Mouse (Mus musculus): ENCODE data around the gene Mcub. TPM values are rescaled to one million over a fixed set of nuclear protein-coding genes. Genes with fewer than 3 reads are reported as not detected.

Gene Mcub
- total and polyA plus RNA-seq, 3 experiments: 2.9 to 3.8 (median 3.7) TPM

DNA sequence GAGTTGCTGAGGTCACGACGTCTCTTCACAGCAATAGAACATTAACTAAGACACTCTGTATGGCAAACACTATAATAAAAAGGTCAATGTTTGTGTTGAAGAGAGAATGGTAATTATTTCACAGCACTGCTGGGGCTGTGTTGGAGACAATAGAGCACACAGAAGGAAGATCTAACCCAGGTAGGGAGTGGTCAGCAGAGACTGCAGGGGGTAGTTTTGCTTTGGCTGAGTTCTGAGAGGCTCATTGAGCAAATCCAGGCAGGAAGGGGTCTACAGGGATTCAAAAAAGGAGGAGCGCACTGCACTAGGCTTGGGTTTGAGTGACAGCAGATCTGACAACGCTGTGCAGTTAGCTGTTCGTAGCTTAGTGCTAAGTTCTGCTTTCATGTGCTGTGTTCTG lies 6.3 kb upstream of the Mcub start:
- no peaks in the 10 kb centered on the region for H3K79me2 ChIP-seq (replicated peaks; ENCODE audit: control insufficient read depth, extremely low read depth, insufficient read depth, poor library complexity, severe bottlenecking)
- H3K4me2 ChIP-seq (ENCODE audit: insufficient read depth, low read depth, poor library complexity, severe bottlenecking): no peak overlapping the region
- no peaks in the 10 kb centered on the region for H3K9me3 ChIP-seq (replicated peaks; ENCODE audit: low read length)
- H3K4me1 ChIP-seq (ENCODE audit: control insufficient read depth in 1 of 2, insufficient read depth in 2 of 2): peaks cover 0 to 3% of the 10 kb centered on the region in 2 experiments; a peak in 1 of 4 replicates
- H3K27me3 ChIP-seq (replicated peaks): peaks cover 1% of the 10 kb centered on the region
- H3K9ac ChIP-seq (ENCODE audit: insufficient read depth, low read depth): no peak overlapping the region
- in situ Hi-C loops (cut with MboI; ENCODE audit: low pct_ligation_motif_present, low pct_unique_long_range_greater_than_20kb, low sequenced_read_pairs): no loop called here
- no peak overlapping the region for H3K4me3 ChIP-seq (replicated peaks in 1 of 3; ENCODE audit: low read depth in 2 of 3, low read length in 2 of 3, poor library complexity in 1 of 3)
- no peak overlapping the region for H3K27ac ChIP-seq (ENCODE audit: insufficient read depth, low read depth)
- TF ChIP-seq JUND (conservative IDR thresholded peaks at IDR 0.05; ENCODE audit: low read depth, low read length) (no peak), RAD21 (IDR thresholded peaks at IDR 0.05; ENCODE audit: low read depth, low read length) (no peak), UBTF (IDR thresholded peaks at IDR 0.05; ENCODE audit: low read depth, low read length) (no peak), MAX (IDR thresholded peaks at IDR 0.05; ENCODE audit: low read length) (no peak), MXI1 (IDR thresholded peaks at IDR 0.05; ENCODE audit: low read depth, low read length) (no peak), E2F4 (IDR thresholded peaks at IDR 0.05; ENCODE audit: insufficient replicate concordance, low read depth, low read length) (no peak), ZKSCAN1 (IDR thresholded peaks at IDR 0.05; ENCODE audit: borderline replicate concordance, low read depth, low read length) (no peak), MYC (IDR thresholded peaks at IDR 0.05; ENCODE audit: low read depth, low read length) (no peak), ETS1 (conservative IDR thresholded peaks at IDR 0.05; ENCODE audit: low read depth, low read length) (no peak), MAFK (IDR thresholded peaks at IDR 0.05; ENCODE audit: insufficient replicate concordance, low read length) (no peak), SMC3 (IDR thresholded peaks at IDR 0.05; ENCODE audit: low read depth, low read length) (no peak)
- dilution Hi-C loops (cut with MboI; ENCODE audit: extremely low pct_ligation_motif_present, extremely low pct_unique_long_range_greater_than_20kb, low sequenced_read_pairs): no loop called here
- DNase-seq (ENCODE audit: extremely low read depth): no peak
- peaks cover 0 to 2% of the 10 kb centered on the region in 2 experiments for H3K36me3 ChIP-seq (replicated peaks in 1 of 2; ENCODE audit: control insufficient read depth in 1 of 2, insufficient read depth in 1 of 2, low read length in 1 of 2)

DNA sequence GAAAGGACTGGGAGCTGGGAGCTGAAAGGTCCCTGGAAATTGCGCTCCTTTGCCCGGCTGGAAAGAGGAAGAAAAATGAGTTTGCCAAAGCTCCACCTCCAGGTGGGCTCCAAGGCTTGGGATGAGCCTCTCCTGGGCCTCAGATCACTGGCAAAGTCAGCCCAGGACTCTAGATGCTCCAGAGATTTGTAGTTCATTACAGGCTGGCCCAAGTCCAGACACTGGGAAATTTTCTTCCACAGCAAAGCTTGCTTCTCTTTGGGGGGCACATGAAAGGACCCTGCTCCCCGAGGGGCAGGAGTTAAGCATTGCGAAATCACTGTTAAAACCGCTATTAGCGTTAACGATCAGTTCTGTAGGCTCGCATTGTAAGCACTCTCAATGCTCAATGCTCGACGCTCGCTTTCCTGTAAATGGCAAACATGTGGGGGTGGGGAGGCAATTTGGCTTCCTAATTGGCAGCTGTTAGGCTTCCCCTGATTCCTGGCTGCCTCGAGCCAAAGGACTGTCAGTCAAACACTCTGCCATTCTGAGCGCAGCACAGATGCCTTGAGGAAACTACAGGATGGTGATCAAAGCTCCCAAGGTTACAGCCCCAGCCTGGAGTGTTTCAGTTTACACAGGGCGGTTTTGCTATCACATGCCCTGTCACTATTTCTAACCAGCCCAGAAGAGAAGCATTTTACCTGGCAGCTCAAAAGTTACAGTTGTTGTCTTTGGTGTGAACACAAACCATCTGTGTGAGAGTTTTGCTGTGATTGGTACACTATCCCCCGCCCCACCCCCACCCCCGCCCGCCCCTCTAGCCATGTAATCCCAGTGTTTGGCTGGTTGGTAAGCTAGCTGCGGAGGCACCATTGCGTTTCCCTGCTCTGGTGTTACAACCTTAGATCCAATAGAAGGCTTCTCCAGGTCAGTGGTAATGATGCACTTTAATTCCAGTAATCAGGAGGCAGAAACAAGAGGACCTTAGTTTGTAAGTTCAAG lies 816 bp upstream of the Mcub start:
- dilution Hi-C loops (cut with MboI; ENCODE audit: extremely low pct_ligation_motif_present, extremely low pct_unique_long_range_greater_than_20kb, low sequenced_read_pairs): no loop called here
- Histone ChIP-seq H3K9ac (ENCODE audit: insufficient read depth, low read depth) (peak overlapping the region; percentile 53), H3K27ac (ENCODE audit: insufficient read depth, low read depth) (no peak overlapping the region), H3K4me2 (ENCODE audit: insufficient read depth, low read depth, poor library complexity, severe bottlenecking) (peak overlapping the region; percentile 76), H3K27me3 (replicated peaks) (peaks cover 13% of the 10 kb centered on the region), H3K79me2 (replicated peaks; ENCODE audit: control insufficient read depth, extremely low read depth, insufficient read depth, poor library complexity, severe bottlenecking) (no peaks in the 10 kb centered on the region), H3K4me3 (replicated peaks in 1 of 3; ENCODE audit: low read depth in 2 of 3, low read length in 2 of 3, poor library complexity in 1 of 3) (peak overlapping the region; percentile 44 to 78 (median 64)), H3K36me3 (replicated peaks in 1 of 2; ENCODE audit: control insufficient read depth in 1 of 2, insufficient read depth in 1 of 2, low read length in 1 of 2) (no peaks in the 10 kb centered on the region), H3K9me3 (replicated peaks; ENCODE audit: low read length) (no peaks in the 10 kb centered on the region), H3K4me1 (ENCODE audit: control insufficient read depth in 1 of 2, insufficient read depth in 2 of 2) (peaks cover 0 to 15% of the 10 kb centered on the region in 2 experiments; a peak in 2 of 4 replicates)
- in situ Hi-C loops (cut with MboI; ENCODE audit: low pct_ligation_motif_present, low pct_unique_long_range_greater_than_20kb, low sequenced_read_pairs): no loop called here
- TF ChIP-seq MAZ (IDR thresholded peaks at IDR 0.05; ENCODE audit: low read depth, low read length): no peak
- TF ChIP-seq JUND (conservative IDR thresholded peaks at IDR 0.05; ENCODE audit: low read depth, low read length): no peak
- TF ChIP-seq SIN3A (IDR thresholded peaks at IDR 0.05; ENCODE audit: low read length): peak; percentile 64; the same call in 1 of the 2 replicates
- TF ChIP-seq E2F4 (IDR thresholded peaks at IDR 0.05; ENCODE audit: insufficient replicate concordance, low read depth, low read length): no peak
- TF ChIP-seq RCOR1 (conservative IDR thresholded peaks at IDR 0.05; ENCODE audit: low read depth, low read length): no peak
- no peak for TF ChIP-seq HCFC1 (IDR thresholded peaks at IDR 0.05; ENCODE audit: low read depth, low read length)
- TF ChIP-seq CHD2 (IDR thresholded peaks at IDR 0.05; ENCODE audit: low read length): no peak
- no peak for TF ChIP-seq KAT2A (IDR thresholded peaks at IDR 0.05; ENCODE audit: insufficient replicate concordance, low read length)
- DNase-seq (ENCODE audit: extremely low read depth): no peak
